ENCODE assay signal across 20 mouse cellular contexts in the genomic region with DNA sequence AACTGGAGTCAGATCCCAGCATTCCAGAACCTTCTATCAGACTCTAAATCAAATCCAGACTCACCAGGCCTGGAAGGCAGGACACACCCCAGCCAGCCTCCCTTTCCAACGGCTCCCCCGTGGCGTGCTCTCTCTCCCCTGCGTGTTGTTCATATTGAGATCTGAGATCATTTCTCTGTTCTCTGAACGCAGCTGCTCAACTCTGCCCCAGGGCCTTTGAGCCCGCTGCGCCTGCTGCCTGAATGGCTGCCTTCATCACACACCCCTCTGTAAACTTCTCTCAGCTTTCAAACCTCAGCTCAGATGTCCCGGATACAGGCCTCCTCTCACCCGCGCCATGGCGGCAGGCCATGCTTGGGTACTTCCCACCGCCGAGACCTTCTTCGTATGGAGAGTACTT. TPM values are rescaled to one million over a fixed set of nuclear protein-coding genes. Genes with fewer than 3 reads are reported as not detected.
DNase-seq lines count a peak whose midpoint lies in the region; ATAC-seq lines count a peak whose summit lies in the region.
"Had no signal": no experiment of that assay in that cellular context is flagged by ENCODE, and none has a peak within 500 bp of the region (broad histone marks: within the 10 kb centered on the region; RNA-seq: fewer than 3 reads in every experiment).

No protein-coding gene starts in this region.

- H3K27me3 ChIP-seq in forebrain, embryonic 13.5 days = no peaks in the 10 kb centered on the region
- no peaks in the 10 kb centered on the region for H3K27me3 ChIP-seq in forebrain, embryonic 14.5 days (replicated peaks; ENCODE audit: control insufficient read depth, insufficient read depth, low read length)
- no peaks in the 10 kb centered on the region for H3K27me3 ChIP-seq in neural tube, embryonic 11.5 days (ENCODE audit: control insufficient read depth, insufficient read depth, low read length)
- no peaks in the 10 kb centered on the region for H3K27me3 ChIP-seq in embryonic facial prominence, embryonic 11.5 days (ENCODE audit: control insufficient read depth, insufficient read depth, low read length)
- no peaks in the 10 kb centered on the region for H3K27me3 ChIP-seq in limb, embryonic 15.5 days

- no peak for DNase-seq in forebrain, embryonic 14.5 days (ENCODE audit: low spot score)
- peak; percentile 53 for DNase-seq in neural tube, embryonic 11.5 days (ENCODE audit: low spot score)
- DNase-seq in neural tube, embryonic 10.5 days (ENCODE audit: extremely low spot score, low spot score) = no peak
- peak; percentile 66 for DNase-seq in embryonic facial prominence, embryonic 11.5 days (ENCODE audit: low spot score)
- DNase-seq in yolk sac, embryonic 10.5 days (ENCODE audit: low spot score) = no peak
- no peak for DNase-seq in left cerebral cortex, adult 8-10 months (ENCODE audit: low spot score in 2 of 2)
- DNase-seq: adrenal gland, postnatal 25 days; B cell, adult 2 months; cerebellum, adult 9-10 months; heart, adult 11 months; left cerebral cortex, postnatal 4 days had no signal

- no peak overlapping the region for H3K9ac ChIP-seq in forebrain, embryonic 13.5 days
- no peak overlapping the region for H3K9ac ChIP-seq in forebrain, embryonic 14.5 days (ENCODE audit: low read length)
- H3K9ac ChIP-seq in neural tube, embryonic 11.5 days (ENCODE audit: low read length) = no peak overlapping the region
- no peak overlapping the region for H3K9ac ChIP-seq in embryonic facial prominence, embryonic 11.5 days (replicated peaks; ENCODE audit: low read length)
- H3K9ac ChIP-seq in limb, embryonic 15.5 days = no peak overlapping the region
- H3K9ac ChIP-seq: liver, embryonic 14.5 days had no signal

- no peaks in the 10 kb centered on the region for H3K9me3 ChIP-seq in forebrain, embryonic 13.5 days (replicated peaks)
- no peaks in the 10 kb centered on the region for H3K9me3 ChIP-seq in forebrain, embryonic 14.5 days (replicated peaks; ENCODE audit: control insufficient read depth, low read length)
- H3K9me3 ChIP-seq in neural tube, embryonic 11.5 days (ENCODE audit: control insufficient read depth, low read length) = no peaks in the 10 kb centered on the region
- no peaks in the 10 kb centered on the region for H3K9me3 ChIP-seq in embryonic facial prominence, embryonic 11.5 days (replicated peaks; ENCODE audit: control insufficient read depth, low read length)
- no peaks in the 10 kb centered on the region for H3K9me3 ChIP-seq in limb, embryonic 15.5 days
- H3K9me3 ChIP-seq: megakaryocyte, embryonic 14.5 days had no signal

- peaks cover 43% of the 10 kb centered on the region for H3K36me3 ChIP-seq in forebrain, embryonic 13.5 days (ENCODE audit: poor library complexity, severe bottlenecking)
- H3K36me3 ChIP-seq in forebrain, embryonic 14.5 days (ENCODE audit: control insufficient read depth, insufficient read depth, low read length) = peaks cover 38% of the 10 kb centered on the region
- H3K36me3 ChIP-seq in neural tube, embryonic 11.5 days (ENCODE audit: control insufficient read depth, insufficient read depth, low read length) = no peaks in the 10 kb centered on the region
- H3K36me3 ChIP-seq in embryonic facial prominence, embryonic 11.5 days (replicated peaks; ENCODE audit: control insufficient read depth, insufficient read depth, low read depth, low read length) = no peaks in the 10 kb centered on the region
- peaks cover 7% of the 10 kb centered on the region; the same call in 1 of the 2 replicates for H3K36me3 ChIP-seq in limb, embryonic 15.5 days

- ATAC-seq in forebrain, embryonic 13.5 days = no peak
- no peak for ATAC-seq in forebrain, embryonic 14.5 days
- no peak for ATAC-seq in neural tube, embryonic 11.5 days (ENCODE audit: insufficient read depth, low FRiP score, low TSS enrichment)
- no peak for ATAC-seq in embryonic facial prominence, embryonic 11.5 days (replicated peaks; ENCODE audit: insufficient number of reproducible peaks, low FRiP score, low TSS enrichment, low read depth)
- ATAC-seq in limb, embryonic 15.5 days (ENCODE audit: insufficient number of reproducible peaks, low FRiP score, low TSS enrichment, low read depth) = 0 out of 2 replicates have a peak, but pooled peaks have one; percentile 7
- ATAC-seq: intestine, embryonic 16.5 days; lung, postnatal 0 days had no signal

- 75% methylated on average over 14 of the region's 14 CpGs for WGBS in forebrain, embryonic 13.5 days
- WGBS in forebrain, embryonic 14.5 days = 80% methylated on average over 14 of the region's 14 CpGs
- 75% methylated on average over 14 of the region's 14 CpGs for WGBS in neural tube, embryonic 11.5 days
- WGBS in embryonic facial prominence, embryonic 11.5 days = 39% methylated on average over 14 of the region's 14 CpGs
- WGBS in limb, embryonic 15.5 days = 45% methylated on average over 14 of the region's 14 CpGs

- H3K4me2 ChIP-seq in forebrain, embryonic 13.5 days = no peak overlapping the region
- no peak overlapping the region for H3K4me2 ChIP-seq in forebrain, embryonic 14.5 days (ENCODE audit: low read length)
- no peak overlapping the region for H3K4me2 ChIP-seq in neural tube, embryonic 11.5 days (ENCODE audit: low read depth)
- no peak overlapping the region for H3K4me2 ChIP-seq in embryonic facial prominence, embryonic 11.5 days (ENCODE audit: low read depth, low read length)
- H3K4me2 ChIP-seq in limb, embryonic 15.5 days = no peak overlapping the region

- H3K4me3 ChIP-seq in forebrain, embryonic 13.5 days = no peak overlapping the region
- H3K4me3 ChIP-seq in forebrain, embryonic 14.5 days (ENCODE audit: low read depth, low read length) = no peak overlapping the region
- H3K4me3 ChIP-seq in neural tube, embryonic 11.5 days (ENCODE audit: low read depth, low read length) = no peak overlapping the region
- H3K4me3 ChIP-seq in embryonic facial prominence, embryonic 11.5 days (ENCODE audit: low read depth, low read length) = no peak overlapping the region
- H3K4me3 ChIP-seq in limb, embryonic 15.5 days = no peak overlapping the region
- H3K4me3 ChIP-seq: megakaryocyte, embryonic 14.5 days had no signal

- peak overlapping the region; percentile 44; the same call in 1 of the 2 replicates for H3K27ac ChIP-seq in forebrain, embryonic 13.5 days
- H3K27ac ChIP-seq in forebrain, embryonic 14.5 days (ENCODE audit: low read depth, low read length) = no peak overlapping the region
- H3K27ac ChIP-seq in neural tube, embryonic 11.5 days (ENCODE audit: low read depth, low read length) = no peak overlapping the region
- H3K27ac ChIP-seq in embryonic facial prominence, embryonic 11.5 days (replicated peaks; ENCODE audit: low read depth, low read length) = peak overlapping the region; percentile 13; the same call in 1 of the 2 replicates
- H3K27ac ChIP-seq in limb, embryonic 15.5 days = peak overlapping the region; percentile 43; the same call in 1 of the 2 replicates
- H3K27ac ChIP-seq: liver, embryonic 14.5 days; stomach, postnatal 0 days had no signal

- H3K4me1 ChIP-seq in forebrain, embryonic 13.5 days = peaks cover 23% of the 10 kb centered on the region; the same call in 1 of the 2 replicates
- H3K4me1 ChIP-seq in forebrain, embryonic 14.5 days (ENCODE audit: control insufficient read depth, insufficient read depth, low read length) = no peaks in the 10 kb centered on the region
- peaks cover 2% of the 10 kb centered on the region; the same call in 1 of the 2 replicates for H3K4me1 ChIP-seq in neural tube, embryonic 11.5 days (ENCODE audit: control insufficient read depth, insufficient read depth, low read length)
- H3K4me1 ChIP-seq in embryonic facial prominence, embryonic 11.5 days (ENCODE audit: control insufficient read depth, insufficient read depth, low read length) = peaks cover 4% of the 10 kb centered on the region
- H3K4me1 ChIP-seq in limb, embryonic 15.5 days = peaks cover 27% of the 10 kb centered on the region

RNA-seq across cellular contexts. Expression of a gene that starts 58.2 kb away (rescaled TPM):
- not detected in 2 replicates for polyA plus RNA-seq in forebrain, embryonic 13.5 days (2015; fragmentation: Nextera tagmentation; extraction: Ambion mirVana)
- polyA plus RNA-seq in forebrain, embryonic 14.5 days (2014; fragmentation: Nextera tagmentation; extraction: Ambion mirVana) = 0.10 TPM in 1 of 2 replicates, not detected in the other
- polyA plus RNA-seq in neural tube, embryonic 11.5 days (2014; fragmentation: Nextera tagmentation; extraction: Ambion mirVana) = not detected in 2 replicates
- not detected in 2 replicates for polyA plus RNA-seq in embryonic facial prominence, embryonic 11.5 days (2014; fragmentation: Nextera tagmentation; extraction: Ambion mirVana)
- polyA plus RNA-seq in limb, embryonic 15.5 days (2015; fragmentation: Nextera tagmentation; extraction: Ambion mirVana) = not detected in 2 replicates
- total RNA-seq in left cerebral cortex, adult 8-10 months (2022) = not detected
- total RNA-seq: adrenal gland, postnatal 25 days had no signal
- polyA plus RNA-seq: heart, embryonic 14.5 days; intestine, embryonic 16.5 days; kidney, embryonic 16.5 days; liver, embryonic 14.5 days; lung, postnatal 0 days; stomach, postnatal 0 days had no signal

Comparison
In these comparisons a context has a peak if more than half of its experiments do, and no peak if none do; other contexts are left out.
1. H3K27ac ChIP-seq: peak in forebrain, embryonic 13.5 days (single experiment), embryonic facial prominence, embryonic 11.5 days (single experiment) and limb, embryonic 15.5 days (single experiment); none in forebrain, embryonic 14.5 days (single experiment) and neural tube, embryonic 11.5 days (single experiment).
2. DNase-seq: peak in neural tube, embryonic 11.5 days (single experiment) and embryonic facial prominence, embryonic 11.5 days (single experiment); none in forebrain, embryonic 14.5 days (single experiment), neural tube, embryonic 10.5 days (single experiment), yolk sac, embryonic 10.5 days (single experiment) and left cerebral cortex, adult 8-10 months (0 of 2).